Mouse (Mus musculus) lung, postnatal 0 days (tissue): ENCODE data around the gene Pttg1ip. TPM values are rescaled to one million over a fixed set of nuclear protein-coding genes. Genes with fewer than 3 reads are reported as not detected.

Experiments
- ATAC-seq: fragments of 200-750 bp; cut with Nextera tagmentation; 2 replicates; pipeline ENCODE4 v1.8.0; 2017; ENCODE audit warnings: moderate library complexity
- DNase-seq: peaks from one replicate; pipeline ENCODE4 v3.0.0-alpha.2; 2016; ENCODE audit warnings: low spot score
- H3K27ac ChIP-seq: fragments of 300-500 bp; sonication (generic); 2 replicates; pipeline ENCODE4 v1.5.1; 2014; ENCODE audit warnings: antibody characterized with exemption, mild to moderate bottlenecking, low read length, mixed read lengths
- H3K27me3 ChIP-seq: fragments of 300-500 bp; sonication (generic); replicated peaks from 2 replicates; pipeline ENCODE4 v1.6.1; 2014; ENCODE audit warnings: low read length, mixed read lengths; ENCODE audit not compliant: insufficient read depth
- H3K36me3 ChIP-seq: fragments of 300-500 bp; sonication (generic); 2 replicates; pipeline ENCODE4 v1.6.1; 2014; ENCODE audit warnings: low read length, mixed read lengths; ENCODE audit not compliant: insufficient read depth
- H3K4me1 ChIP-seq: fragments of 300-500 bp; sonication (generic); 2 replicates; pipeline ENCODE4 v1.6.1; 2014; ENCODE audit warnings: antibody characterized with exemption, low read depth, low read length, mixed read lengths; ENCODE audit not compliant: insufficient read depth
- H3K4me2 ChIP-seq: fragments of 300-500 bp; sonication (generic); replicated peaks from 2 replicates; pipeline ENCODE4 v1.6.1; 2014; ENCODE audit warnings: low read depth, mild to moderate bottlenecking, low read length, moderate library complexity, mixed read lengths
- H3K4me3 ChIP-seq: fragments of 300-500 bp; sonication (generic); 2 replicates; pipeline ENCODE4 v1.5.1; 2014; ENCODE audit warnings: low read depth, low read length
- H3K9ac ChIP-seq: fragments of 300-500 bp; sonication (generic); replicated peaks from 2 replicates; pipeline ENCODE4 v1.6.1; 2014; ENCODE audit warnings: low read depth, mild to moderate bottlenecking
- H3K9me3 ChIP-seq: fragments of 300-500 bp; sonication (generic); 2 replicates; pipeline ENCODE4 v1.6.1; 2016; ENCODE audit warnings: low read length, mixed read lengths
- CTCF ChIP-seq: IDR thresholded peaks from 2 replicates; pipeline ENCODE4 v1.5.1; 2016; ENCODE audit warnings: antibody characterized with exemption, mild to moderate bottlenecking
- EP300 ChIP-seq: IDR thresholded peaks from 2 replicates; pipeline ENCODE4 v1.6.1; 2016; ENCODE audit warnings: antibody characterized with exemption, mild to moderate bottlenecking, control low read depth
- WGBS: fragments of 180-500 bp; shearing (Covaris S2); extraction: QIAGEN DNeasy Blood & Tissue Kit; methylation state at CpG from one replicate; pipeline ENCODE4 v1.1.7; 2014; 5-methylcytosine and 5-hydroxymethylcytosine counted together
- polyA plus RNA-seq: library from polyadenylated mRNA; unstranded; fragments of >200 nt; fragmentation: Nextera tagmentation; extraction: Ambion mirVana; gene quantifications from 2 replicates; pipeline ENCODE4 v1.2.1, GENCODE M21; 2015

Gene Pttg1ip
- polyA plus RNA-seq, 1 experiment from 2014 or later: 207 TPM

GRCm38 (mm10) chr10:77626591-77626990 is 45.1 kb downstream of the Pttg1ip start:
- Histone ChIP-seq H3K36me3 (no peaks in the 10 kb centered on the region), H3K27ac (peak overlapping the region; percentile 69), H3K4me3 (no peak overlapping the region), H3K4me1 (peaks cover 37% of the 10 kb centered on the region), H3K27me3 (no peaks in the 10 kb centered on the region), H3K9me3 (no peaks in the 10 kb centered on the region), H3K4me2 (no peak overlapping the region), H3K9ac (no peak overlapping the region)
- ATAC-seq: no peak
- whole genome bisulfite sequencing: 40% methylated on average over 7 of the region's 7 CpGs
- TF ChIP-seq CTCF (no peak), EP300 (no peak)
- peak; percentile 50 for DNase-seq

DNA sequence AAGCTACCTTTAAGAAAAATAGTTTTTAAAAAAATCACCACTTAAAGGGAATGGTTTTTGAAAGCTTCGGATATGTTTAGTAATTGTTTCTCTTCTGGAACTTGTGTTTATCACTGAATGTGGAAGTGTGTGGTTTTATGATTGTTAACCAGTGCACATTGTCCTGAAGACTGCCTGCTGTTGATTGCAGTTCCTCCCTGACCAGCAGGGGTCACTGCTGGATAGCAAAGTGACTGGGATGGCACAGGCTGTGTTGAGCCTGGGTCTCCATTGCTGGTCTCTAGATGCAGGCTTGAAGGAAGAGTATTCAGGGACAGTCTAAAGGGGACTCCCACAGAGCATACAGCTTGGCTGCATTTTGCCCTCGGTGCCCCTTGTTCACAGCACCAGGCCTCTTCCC is 46.0 kb downstream of the Pttg1ip start:
- TF ChIP-seq CTCF: peak; percentile 99
- no peak for TF ChIP-seq EP300
- Histone ChIP-seq H3K9ac (no peak overlapping the region), H3K27ac (no peak overlapping the region), H3K27me3 (no peaks in the 10 kb centered on the region), H3K4me1 (peaks cover 34% of the 10 kb centered on the region), H3K36me3 (0 out of 2 replicates have a peak, but pooled peaks cover under 1% of the 10 kb centered on the region), H3K4me2 (no peak overlapping the region), H3K9me3 (no peaks in the 10 kb centered on the region), H3K4me3 (no peak overlapping the region)
- ATAC-seq (peak; percentile 48), DNase-seq (peak; percentile 83)
- 35% methylated on average over 2 of the region's 2 CpGs for WGBS

- peaks cover 25% of the 10 kb centered on the region for H3K4me1 ChIP-seq
- TF ChIP-seq CTCF (no peak), EP300 (no peak)
- H3K9me3 ChIP-seq: no peaks in the 10 kb centered on the region
- H3K4me3 ChIP-seq: no peak overlapping the region
- no peak overlapping the region for H3K4me2 ChIP-seq
- WGBS: 74% methylated on average over 3 of the region's 3 CpGs
- no peak overlapping the region for H3K27ac ChIP-seq
- ATAC-seq (no peak), DNase-seq (no peak)
- H3K9ac ChIP-seq: no peak overlapping the region
- H3K36me3 ChIP-seq: peaks cover 9% of the 10 kb centered on the region; the same call in 1 of the 2 replicates
- H3K27me3 ChIP-seq: no peaks in the 10 kb centered on the region
These were observed 47.6 kb downstream of the Pttg1ip start for GRCm38 (mm10) chr10:77629163-77629562.

DNA sequence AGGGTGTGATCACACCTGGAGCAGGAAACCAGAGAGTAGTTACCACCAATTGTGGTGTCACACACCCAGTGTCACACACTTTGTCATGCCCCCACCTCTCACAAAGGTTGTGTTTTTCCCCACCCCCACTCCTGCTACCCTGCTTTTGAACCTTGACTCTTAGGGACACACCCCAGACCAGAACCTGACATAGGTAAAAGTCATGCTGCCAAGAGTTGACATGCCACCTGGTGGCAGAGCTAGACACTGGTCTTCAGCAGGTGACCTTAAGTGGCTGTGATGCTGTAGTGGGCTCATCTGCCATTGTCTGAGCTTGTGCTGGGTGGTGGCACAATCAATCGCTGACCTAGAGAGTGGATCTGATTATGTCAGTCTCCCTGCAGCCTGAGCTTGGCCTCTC is 48.5 kb downstream of the Pttg1ip start:
- ATAC-seq: no peak
- WGBS: 95% methylated on average over 1 of the region's 1 CpGs
- H3K36me3 ChIP-seq: peaks cover 9% of the 10 kb centered on the region; the same call in 1 of the 2 replicates
- no peak overlapping the region for H3K9ac ChIP-seq
- H3K4me3 ChIP-seq: no peak overlapping the region
- H3K4me2 ChIP-seq: no peak overlapping the region
- peak; percentile 49 for TF ChIP-seq CTCF
- no peak for TF ChIP-seq EP300
- H3K27ac ChIP-seq: no peak overlapping the region
- H3K27me3 ChIP-seq: no peaks in the 10 kb centered on the region
- peaks cover 17% of the 10 kb centered on the region for H3K4me1 ChIP-seq
- no peak for DNase-seq
- no peaks in the 10 kb centered on the region for H3K9me3 ChIP-seq

DNA sequence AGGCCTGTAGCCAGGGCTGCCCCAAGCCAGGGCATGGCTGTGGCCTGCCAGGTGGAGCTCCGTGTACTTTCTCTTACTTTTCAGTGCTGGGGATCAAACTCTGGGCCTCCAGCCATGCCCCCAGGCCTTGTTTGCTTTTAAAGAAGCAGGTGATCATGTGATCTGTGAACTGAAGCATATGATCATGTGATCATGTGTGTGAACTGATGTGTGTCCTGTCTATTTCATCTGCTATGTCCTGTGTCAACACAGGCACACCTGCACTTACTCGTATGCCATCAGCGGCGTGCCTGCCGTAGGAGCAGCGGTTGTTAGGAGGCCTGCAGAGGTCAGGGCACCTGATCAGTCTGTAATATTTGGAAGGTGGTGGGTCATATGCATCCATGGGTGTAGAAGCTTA is 52.5 kb downstream of the Pttg1ip start:
- 59% methylated on average over 6 of the region's 6 CpGs for WGBS
- no peak overlapping the region for H3K27ac ChIP-seq
- H3K4me2 ChIP-seq: no peak overlapping the region
- no peaks in the 10 kb centered on the region for H3K9me3 ChIP-seq
- H3K27me3 ChIP-seq: no peaks in the 10 kb centered on the region
- ATAC-seq (no peak), DNase-seq (no peak)
- H3K4me1 ChIP-seq: peaks cover 7% of the 10 kb centered on the region; the same call in 1 of the 2 replicates
- TF ChIP-seq EP300 (no peak), CTCF (no peak)
- peaks cover 21% of the 10 kb centered on the region; the same call in 1 of the 2 replicates for H3K36me3 ChIP-seq
- no peak overlapping the region for H3K4me3 ChIP-seq
- H3K9ac ChIP-seq: no peak overlapping the region

DNA sequence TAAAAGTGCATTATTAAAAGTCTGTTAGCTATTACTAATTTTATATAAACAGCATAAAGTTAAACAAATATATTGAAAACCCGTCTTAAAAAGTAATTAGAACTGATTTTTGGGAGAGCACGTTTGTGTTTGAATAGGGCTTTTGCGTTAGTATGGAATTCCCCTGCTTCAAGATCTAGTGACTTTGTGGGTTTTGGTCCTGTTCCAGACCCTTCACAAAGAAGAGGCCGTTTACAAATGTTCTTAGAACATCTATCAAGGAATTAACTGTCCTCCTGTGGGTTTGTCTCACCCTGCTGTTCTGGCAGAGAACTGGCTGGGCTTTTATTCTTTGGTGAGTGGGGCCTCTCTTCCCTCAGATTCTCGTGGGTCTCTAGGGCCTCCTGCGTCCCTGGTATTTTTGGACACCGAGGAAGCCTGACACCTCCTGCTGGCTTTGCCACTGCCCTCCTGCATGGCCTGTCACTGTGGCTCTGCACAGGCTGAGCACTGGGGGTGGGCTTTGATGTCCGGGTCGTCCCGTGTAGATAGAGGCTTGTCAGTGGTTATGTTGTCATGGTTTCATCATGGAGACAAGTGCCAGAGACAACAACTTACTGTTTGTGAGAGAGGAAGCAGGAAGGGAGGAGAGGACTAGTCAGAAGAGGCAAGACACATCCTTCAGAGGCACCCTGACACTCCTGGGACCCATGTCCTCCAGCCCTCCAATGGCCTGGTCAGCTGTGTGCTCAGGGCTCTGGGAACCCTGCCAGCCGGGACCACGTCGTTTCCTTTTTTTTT is 53.1 kb downstream of the Pttg1ip start:
- 20% methylated on average over 13 of the region's 13 CpGs for WGBS
- H3K9ac ChIP-seq: no peak overlapping the region
- H3K9me3 ChIP-seq: no peaks in the 10 kb centered on the region
- ATAC-seq (peak; percentile 94), DNase-seq (peak; percentile 76)
- TF ChIP-seq EP300 (no peak), CTCF (peak; percentile 10; the same call in 1 of the 2 replicates)
- peaks cover 21% of the 10 kb centered on the region; the same call in 1 of the 2 replicates for H3K36me3 ChIP-seq
- peaks cover 7% of the 10 kb centered on the region; the same call in 1 of the 2 replicates for H3K4me1 ChIP-seq
- peak overlapping the region; percentile 52; the same call in 1 of the 2 replicates for H3K27ac ChIP-seq
- no peak overlapping the region for H3K4me3 ChIP-seq
- H3K4me2 ChIP-seq: no peak overlapping the region
- H3K27me3 ChIP-seq: no peaks in the 10 kb centered on the region
